Mouse (Mus musculus) liver, adult 2 months (tissue): ENCODE data around the gene Mtg2.

Source experiments
- CTCF ChIP-seq: fragments of 200-500 bp; IDR thresholded peaks from 2 replicates; pipeline ENCODE4 v1.5.1; 2011; ENCODE audit warnings: low read depth, low read length, control low read depth
- POLR2A ChIP-seq: fragments of 200-500 bp; IDR thresholded peaks from 2 replicates; pipeline ENCODE4 v1.6.1; 2011; ENCODE audit warnings: low read length, control low read depth; ENCODE audit not compliant: insufficient read depth; ENCODE audit errors: extremely low read depth

DNA sequence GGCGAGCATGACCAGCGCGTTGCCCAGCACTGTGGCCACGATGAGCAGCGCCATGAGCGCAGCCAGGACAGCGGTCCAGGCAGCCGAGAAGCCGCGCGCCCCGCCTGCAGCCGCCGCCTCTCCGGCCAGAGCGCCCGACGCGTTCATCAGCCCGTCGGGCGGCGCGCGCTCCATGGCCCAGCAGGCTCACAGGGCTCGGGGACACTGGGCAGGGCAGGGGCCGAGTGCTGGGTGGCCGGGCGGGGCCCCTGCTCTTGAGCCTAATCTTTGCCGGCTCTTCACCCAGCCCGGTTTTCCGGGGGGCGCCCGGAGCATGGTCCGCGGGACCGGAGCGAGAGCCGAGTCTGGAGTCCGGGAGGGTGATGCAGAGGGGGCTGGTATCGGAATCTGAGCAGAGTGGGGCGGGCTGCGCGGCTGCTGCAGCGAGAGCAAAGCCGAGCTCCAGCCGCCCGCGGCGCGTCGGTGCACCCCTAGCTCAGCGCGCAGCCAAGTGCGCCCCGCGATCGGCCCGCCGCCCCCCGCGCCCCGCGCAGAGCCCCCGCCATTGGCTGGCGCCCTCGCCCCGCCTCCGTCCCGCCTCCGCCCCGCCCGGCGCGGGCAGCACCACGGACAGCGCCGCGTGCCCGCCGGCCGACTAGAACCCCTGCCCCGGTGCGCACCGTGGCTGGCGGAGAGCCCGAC, 33.7 kb downstream of the Mtg2 start, which contains the start of gene Hrh3:
- TF ChIP-seq POLR2A (no peak), CTCF (no peak)
